Mouse (Mus musculus): ENCODE measurements at regions not wholly inside any gene's neighbourhood (a gene's known extent, or its start where the extent isn't known, plus 50 kb on each side); places are given as distances from the start of the nearest gene placed in this dataset.

DNA sequence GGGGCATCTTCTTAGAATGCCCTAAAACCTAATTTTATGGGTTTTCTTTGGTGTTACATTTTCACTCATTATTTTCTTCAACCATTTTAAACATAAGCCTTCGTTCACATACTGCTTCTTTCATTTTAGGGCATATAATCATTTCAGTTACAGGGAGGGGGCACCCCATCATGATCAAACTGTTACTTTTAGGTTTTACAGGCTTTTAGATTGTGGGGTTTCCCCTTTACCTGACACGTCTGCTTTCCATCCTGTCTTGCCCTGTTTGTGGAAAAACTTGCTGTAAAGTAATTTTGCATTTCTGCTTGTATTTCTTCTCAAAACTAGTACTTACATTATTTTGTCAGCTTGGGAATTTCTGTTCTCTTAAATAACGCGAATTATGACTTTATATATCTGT is 310.9 kb upstream of the Ptger4 start:
- Histone ChIP-seq H3K4me3 (ENCODE audit: control insufficient read depth in 1 of 2, insufficient read depth in 1 of 2, low read depth in 2 of 2, low read length in 2 of 2) (no peak overlapping the region; a peak in 1 of 4 replicates), H3K9ac (ENCODE audit: control insufficient read depth, low read depth, low read length, poor library complexity, severe bottlenecking) (no peak overlapping the region), H3K9me3 (replicated peaks; ENCODE audit: insufficient read depth, low read length) (no peaks in the 10 kb centered on the region), H3K4me1 (ENCODE audit: control insufficient read depth in 1 of 2, insufficient read depth in 2 of 2, low read length in 2 of 2) (no peaks in the 10 kb centered on the region), H3K36me3 (ENCODE audit: control insufficient read depth in 1 of 2, insufficient read depth in 2 of 2, low read length in 2 of 2) (no peaks in the 10 kb centered on the region), H3K27ac (ENCODE audit: control insufficient read depth, low read depth, low read length) (no peak overlapping the region), H3K79me2 (ENCODE audit: control insufficient read depth, insufficient read depth, low read length, poor library complexity) (no peaks in the 10 kb centered on the region), H3K27me3 (ENCODE audit: control insufficient read depth in 1 of 2, insufficient read depth in 2 of 2, low read length in 2 of 2) (peaks cover 0 to 4% of the 10 kb centered on the region in 2 experiments; a peak in 3 of 4 replicates)
- TF ChIP-seq POLR2AphosphoS2 (IDR thresholded peaks at IDR 0.05; ENCODE audit: low read length) (no peak), CHD1 (IDR thresholded peaks at IDR 0.05; ENCODE audit: low read depth, low read length) (no peak), NRF1 (IDR thresholded peaks at IDR 0.05; ENCODE audit: insufficient read depth, low read depth, low read length, poor library complexity, severe bottlenecking) (no peak), ZMIZ1 (IDR thresholded peaks at IDR 0.05; ENCODE audit: low read depth, low read length) (no peak), MYC (IDR thresholded peaks at IDR 0.05; ENCODE audit: low read depth, low read length) (no peak), MXI1 (IDR thresholded peaks at IDR 0.05; ENCODE audit: low read depth, low read length) (no peak), CHD2 (IDR thresholded peaks at IDR 0.05; ENCODE audit: low read length) (no peak), RCOR1 (IDR thresholded peaks at IDR 0.05; ENCODE audit: low read depth, low read length) (no peak)
- DNase-seq (ENCODE audit: low read depth, low spot score): no peak

GRCm38 (mm10) chr15:5555381-5556066 is 311.5 kb upstream of the Ptger4 start:
- no peak overlapping the region for H3K9ac ChIP-seq (ENCODE audit: control insufficient read depth, low read depth, low read length, poor library complexity, severe bottlenecking)
- DNase-seq (ENCODE audit: low read depth, low spot score): no peak
- no peak for TF ChIP-seq CHD2 (IDR thresholded peaks at IDR 0.05; ENCODE audit: low read length)

GRCm38 (mm10) chr15:5561783-5562182 is 317.8 kb upstream of the Ptger4 start:
- no peaks in the 10 kb centered on the region for H3K4me1 ChIP-seq (ENCODE audit: control insufficient read depth in 1 of 2, insufficient read depth in 2 of 2, low read length in 2 of 2)
- no peaks in the 10 kb centered on the region for H3K79me2 ChIP-seq (ENCODE audit: control insufficient read depth, insufficient read depth, low read length, poor library complexity)
- TF ChIP-seq POLR2A (IDR thresholded peaks at IDR 0.05; ENCODE audit: control insufficient read depth in 1 of 2, insufficient read depth in 1 of 2, low read depth in 1 of 2, low read length in 2 of 2, poor library complexity in 1 of 2) (no peak), NELFE (IDR thresholded peaks at IDR 0.05; ENCODE audit: low read depth, low read length) (no peak), MYC (IDR thresholded peaks at IDR 0.05; ENCODE audit: low read depth, low read length) (no peak)
- no peak overlapping the region for H3K4me3 ChIP-seq (ENCODE audit: control insufficient read depth in 1 of 2, insufficient read depth in 1 of 2, low read depth in 2 of 2, low read length in 2 of 2)
- no peaks in the 10 kb centered on the region; a peak in 1 of 4 replicates for H3K27me3 ChIP-seq (ENCODE audit: control insufficient read depth in 1 of 2, insufficient read depth in 2 of 2, low read length in 2 of 2)
- DNase-seq (ENCODE audit: low read depth, low spot score): no peak
- H3K27ac ChIP-seq (ENCODE audit: control insufficient read depth, low read depth, low read length): no peak overlapping the region
- H3K9ac ChIP-seq (ENCODE audit: control insufficient read depth, low read depth, low read length, poor library complexity, severe bottlenecking): no peak overlapping the region
- no peaks in the 10 kb centered on the region for H3K36me3 ChIP-seq (ENCODE audit: control insufficient read depth in 1 of 2, insufficient read depth in 2 of 2, low read length in 2 of 2)
- H3K9me3 ChIP-seq (replicated peaks; ENCODE audit: insufficient read depth, low read length): no peaks in the 10 kb centered on the region

More at GRCm38 (mm10) chr15:5555381-5556066, 311.5 kb upstream of the Ptger4 start:
- no peak overlapping the region for H3K27ac ChIP-seq (ENCODE audit: control insufficient read depth, low read depth, low read length)
- H3K27me3 ChIP-seq (ENCODE audit: control insufficient read depth in 1 of 2, insufficient read depth in 2 of 2, low read length in 2 of 2): peaks cover 0 to 4% of the 10 kb centered on the region in 2 experiments; a peak in 3 of 4 replicates
- no peaks in the 10 kb centered on the region for H3K79me2 ChIP-seq (ENCODE audit: control insufficient read depth, insufficient read depth, low read length, poor library complexity)
- H3K9me3 ChIP-seq (replicated peaks; ENCODE audit: insufficient read depth, low read length): no peaks in the 10 kb centered on the region
- no peak overlapping the region for H3K4me3 ChIP-seq (ENCODE audit: control insufficient read depth in 1 of 2, insufficient read depth in 1 of 2, low read depth in 2 of 2, low read length in 2 of 2)
- H3K36me3 ChIP-seq (ENCODE audit: control insufficient read depth in 1 of 2, insufficient read depth in 2 of 2, low read length in 2 of 2): no peaks in the 10 kb centered on the region
- H3K4me1 ChIP-seq (ENCODE audit: control insufficient read depth in 1 of 2, insufficient read depth in 2 of 2, low read length in 2 of 2): no peaks in the 10 kb centered on the region

Measured in MEL (cell line).